Mouse (Mus musculus): ENCODE results near the gene Stard10. TPM values are rescaled to one million over a fixed set of nuclear protein-coding genes. Genes with fewer than 3 reads are reported as not detected.

Stard10 gene
- polyA plus RNA-seq, 1 experiment from 2014 or later = 74.1 TPM

- H3K27ac ChIP-seq = 0 out of 2 replicates have a peak overlapping the region, but pooled peaks have one; percentile 25
- ATAC-seq (replicated peaks; ENCODE audit: low FRiP score, low read depth) = peak; percentile 64
Measured at GRCm38 (mm10) chr7:101354423-101354822, 37.5 kb downstream of the Stard10 start.

GRCm38 (mm10) chr7:101355551-101356100 is 38.7 kb downstream of the Stard10 start:
- Histone ChIP-seq H3K4me3 (replicated peaks; ENCODE audit: low read depth, low read length) (no peak overlapping the region), H3K9me3 (replicated peaks; ENCODE audit: low read length) (no peaks in the 10 kb centered on the region), H3K27ac (no peak overlapping the region), H3K27me3 (ENCODE audit: insufficient read depth, low read length) (no peaks in the 10 kb centered on the region), H3K4me1 (replicated peaks; ENCODE audit: insufficient read depth, low read length) (no peaks in the 10 kb centered on the region), H3K4me2 (ENCODE audit: low read length) (no peak overlapping the region), H3K36me3 (ENCODE audit: insufficient read depth, low read length) (no peaks in the 10 kb centered on the region), H3K9ac (ENCODE audit: low read depth, low read length) (no peak overlapping the region)
- ATAC-seq (replicated peaks; ENCODE audit: low FRiP score, low read depth) (no peak), DNase-seq (ENCODE audit: low spot score) (no peak)
- TF ChIP-seq CTCF (IDR thresholded peaks at IDR 0.05; ENCODE audit: low read depth) = no peak
- 92% methylated on average over 6 of the region's 6 CpGs for WGBS

More at GRCm38 (mm10) chr7:101354423-101354822, 37.5 kb downstream of the Stard10 start:
- Histone ChIP-seq H3K27me3 (ENCODE audit: insufficient read depth, low read length) (no peaks in the 10 kb centered on the region), H3K9ac (ENCODE audit: low read depth, low read length) (no peak overlapping the region; the same call in 1 of the 2 replicates), H3K36me3 (ENCODE audit: insufficient read depth, low read length) (no peaks in the 10 kb centered on the region), H3K4me3 (replicated peaks; ENCODE audit: low read depth, low read length) (no peak overlapping the region), H3K4me2 (ENCODE audit: low read length) (no peak overlapping the region), H3K4me1 (replicated peaks; ENCODE audit: insufficient read depth, low read length) (no peaks in the 10 kb centered on the region), H3K9me3 (replicated peaks; ENCODE audit: low read length) (no peaks in the 10 kb centered on the region)
- TF ChIP-seq CTCF (IDR thresholded peaks at IDR 0.05; ENCODE audit: low read depth) = no peak
- DNase-seq (ENCODE audit: low spot score) = no peak
- 49% methylated on average over 5 of the region's 5 CpGs for WGBS

- Histone ChIP-seq H3K27ac (no peak overlapping the region), H3K36me3 (ENCODE audit: insufficient read depth, low read length) (no peaks in the 10 kb centered on the region), H3K4me2 (ENCODE audit: low read length) (no peak overlapping the region), H3K9me3 (replicated peaks; ENCODE audit: low read length) (no peaks in the 10 kb centered on the region), H3K4me1 (replicated peaks; ENCODE audit: insufficient read depth, low read length) (no peaks in the 10 kb centered on the region), H3K27me3 (ENCODE audit: insufficient read depth, low read length) (no peaks in the 10 kb centered on the region), H3K4me3 (replicated peaks; ENCODE audit: low read depth, low read length) (no peak overlapping the region), H3K9ac (ENCODE audit: low read depth, low read length) (no peak overlapping the region)
- DNase-seq (ENCODE audit: low spot score) (no peak), ATAC-seq (replicated peaks; ENCODE audit: low FRiP score, low read depth) (no peak)
- TF ChIP-seq CTCF (IDR thresholded peaks at IDR 0.05; ENCODE audit: low read depth) = no peak
- WGBS = 66% methylated on average over 3 of the region's 3 CpGs
Measured at GRCm38 (mm10) chr7:101356868-101357267, 40.0 kb downstream of the Stard10 start.

GRCm38 (mm10) chr7:101360406-101360805 is 43.5 kb downstream of the Stard10 start:
- H3K4me2 ChIP-seq (ENCODE audit: low read length) = no peak overlapping the region
- no peak overlapping the region for H3K9ac ChIP-seq (ENCODE audit: low read depth, low read length)
- TF ChIP-seq CTCF (IDR thresholded peaks at IDR 0.05; ENCODE audit: low read depth) = no peak
- H3K36me3 ChIP-seq (ENCODE audit: insufficient read depth, low read length) = no peaks in the 10 kb centered on the region
- H3K9me3 ChIP-seq (replicated peaks; ENCODE audit: low read length) = no peaks in the 10 kb centered on the region
- WGBS = 42% methylated on average over 3 of the region's 3 CpGs
- ATAC-seq (replicated peaks; ENCODE audit: low FRiP score, low read depth) (no peak; the same call in 1 of the 2 replicates), DNase-seq (ENCODE audit: low spot score) (no peak)
- no peaks in the 10 kb centered on the region for H3K4me1 ChIP-seq (replicated peaks; ENCODE audit: insufficient read depth, low read length)
- H3K4me3 ChIP-seq (replicated peaks; ENCODE audit: low read depth, low read length) = no peak overlapping the region
- H3K27me3 ChIP-seq (ENCODE audit: insufficient read depth, low read length) = no peaks in the 10 kb centered on the region
- no peak overlapping the region for H3K27ac ChIP-seq

- Histone ChIP-seq H3K4me2 (ENCODE audit: low read length) (no peak overlapping the region), H3K27me3 (ENCODE audit: insufficient read depth, low read length) (no peaks in the 10 kb centered on the region), H3K27ac (no peak overlapping the region), H3K9me3 (replicated peaks; ENCODE audit: low read length) (no peaks in the 10 kb centered on the region), H3K9ac (ENCODE audit: low read depth, low read length) (no peak overlapping the region), H3K36me3 (ENCODE audit: insufficient read depth, low read length) (no peaks in the 10 kb centered on the region), H3K4me3 (replicated peaks; ENCODE audit: low read depth, low read length) (no peak overlapping the region), H3K4me1 (replicated peaks; ENCODE audit: insufficient read depth, low read length) (no peaks in the 10 kb centered on the region)
- no peak for TF ChIP-seq CTCF (IDR thresholded peaks at IDR 0.05; ENCODE audit: low read depth)
- ATAC-seq (replicated peaks; ENCODE audit: low FRiP score, low read depth) = no peak
- WGBS = 53% methylated on average over 3 of the region's 4 CpGs
- no peak for DNase-seq (ENCODE audit: low spot score)
Measured at GRCm38 (mm10) chr7:101361021-101361420, 44.1 kb downstream of the Stard10 start.

GRCm38 (mm10) chr7:101361767-101362166 is 44.9 kb downstream of the Stard10 start:
- DNase-seq (ENCODE audit: low spot score) = no peak
- no peaks in the 10 kb centered on the region for H3K27me3 ChIP-seq (ENCODE audit: insufficient read depth, low read length)
- no peak overlapping the region for H3K9ac ChIP-seq (ENCODE audit: low read depth, low read length)
- WGBS = 57% methylated on average over 4 of the region's 4 CpGs
- H3K4me2 ChIP-seq (ENCODE audit: low read length) = no peak overlapping the region
- no peaks in the 10 kb centered on the region for H3K36me3 ChIP-seq (ENCODE audit: insufficient read depth, low read length)
- H3K27ac ChIP-seq = peak overlapping the region; percentile 19; the same call in 1 of the 2 replicates
- no peak for TF ChIP-seq CTCF (IDR thresholded peaks at IDR 0.05; ENCODE audit: low read depth)
- H3K9me3 ChIP-seq (replicated peaks; ENCODE audit: low read length) = no peaks in the 10 kb centered on the region
- no peak overlapping the region for H3K4me3 ChIP-seq (replicated peaks; ENCODE audit: low read depth, low read length)
- no peak for ATAC-seq (replicated peaks; ENCODE audit: low FRiP score, low read depth)
- H3K4me1 ChIP-seq (replicated peaks; ENCODE audit: insufficient read depth, low read length) = no peaks in the 10 kb centered on the region

GRCm38 (mm10) chr7:101362791-101363191 is 45.9 kb downstream of the Stard10 start:
- no peak for ATAC-seq (replicated peaks; ENCODE audit: low FRiP score, low read depth)
- Histone ChIP-seq H3K4me1 (replicated peaks; ENCODE audit: insufficient read depth, low read length) (no peaks in the 10 kb centered on the region), H3K9me3 (replicated peaks; ENCODE audit: low read length) (no peaks in the 10 kb centered on the region), H3K27me3 (ENCODE audit: insufficient read depth, low read length) (no peaks in the 10 kb centered on the region), H3K27ac (no peak overlapping the region), H3K9ac (ENCODE audit: low read depth, low read length) (no peak overlapping the region), H3K4me3 (replicated peaks; ENCODE audit: low read depth, low read length) (no peak overlapping the region), H3K4me2 (ENCODE audit: low read length) (no peak overlapping the region), H3K36me3 (ENCODE audit: insufficient read depth, low read length) (no peaks in the 10 kb centered on the region)
- 78% methylated on average over 5 of the region's 5 CpGs for WGBS
- no peak for TF ChIP-seq CTCF (IDR thresholded peaks at IDR 0.05; ENCODE audit: low read depth)
- no peak for DNase-seq (ENCODE audit: low spot score)
